Mouse (Mus musculus): ENCODE measurements around the gene Fads2. TPM values are rescaled to one million over a fixed set of nuclear protein-coding genes. Genes with fewer than 3 reads are reported as not detected.

The Fads2 gene
- polyA plus RNA-seq, 1 experiment from 2014 or later: 229 TPM

DNA sequence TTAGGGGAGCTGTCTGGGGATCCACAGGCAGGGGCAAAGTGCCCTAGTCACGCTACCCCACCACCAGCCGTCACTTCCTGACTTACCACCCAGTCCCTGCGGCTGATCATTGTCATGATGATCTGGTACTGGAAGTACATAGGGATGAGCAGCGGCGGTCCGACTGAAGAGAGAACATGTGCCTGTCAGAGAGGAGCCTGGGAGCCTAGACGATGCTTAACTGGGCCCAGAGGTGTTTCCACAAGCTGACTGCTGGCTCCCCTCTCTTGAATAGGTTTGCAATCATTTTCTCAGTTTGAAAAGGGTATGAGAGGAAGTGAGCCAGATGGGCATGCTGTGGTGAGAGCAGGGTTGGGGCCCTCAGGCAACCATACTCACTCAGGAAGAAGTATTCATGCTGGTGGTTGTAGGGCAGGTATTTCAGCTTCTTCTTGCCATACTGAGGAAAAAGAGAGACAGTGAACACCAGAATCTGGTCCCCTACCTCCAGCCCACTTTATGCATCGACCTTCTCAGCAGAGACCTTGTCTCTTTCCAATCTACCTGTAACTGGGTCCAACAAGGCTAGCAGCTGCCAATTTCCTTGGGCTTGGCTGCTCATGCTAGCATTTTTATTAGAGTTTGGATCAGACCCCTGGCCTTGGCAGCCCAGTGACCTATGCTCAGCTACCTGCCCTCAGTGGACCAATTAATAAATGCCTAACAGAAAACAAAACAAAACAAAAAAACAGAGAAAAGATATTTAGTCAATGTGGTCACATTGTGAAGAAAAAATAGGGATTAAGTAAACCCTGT is 31.2 kb downstream of the Fads2 start:
- H3K4me2 ChIP-seq: no peak overlapping the region
- no peak overlapping the region for H3K9ac ChIP-seq
- 0 out of 2 replicates have a peak, but pooled peaks cover 3% of the 10 kb centered on the region for H3K4me1 ChIP-seq (replicated peaks)
- H3K36me3 ChIP-seq: peaks cover 80% of the 10 kb centered on the region
- 0 out of 2 replicates have a peak overlapping the region, but pooled peaks have one; percentile 13 for H3K27ac ChIP-seq (replicated peaks)
- WGBS: 95% methylated on average over 8 of the region's 8 CpGs
- no peak overlapping the region for H3K4me3 ChIP-seq
- no peak for ATAC-seq (ENCODE audit: low FRiP score, low read depth)
- no peaks in the 10 kb centered on the region for H3K27me3 ChIP-seq
- no peaks in the 10 kb centered on the region for H3K9me3 ChIP-seq

DNA sequence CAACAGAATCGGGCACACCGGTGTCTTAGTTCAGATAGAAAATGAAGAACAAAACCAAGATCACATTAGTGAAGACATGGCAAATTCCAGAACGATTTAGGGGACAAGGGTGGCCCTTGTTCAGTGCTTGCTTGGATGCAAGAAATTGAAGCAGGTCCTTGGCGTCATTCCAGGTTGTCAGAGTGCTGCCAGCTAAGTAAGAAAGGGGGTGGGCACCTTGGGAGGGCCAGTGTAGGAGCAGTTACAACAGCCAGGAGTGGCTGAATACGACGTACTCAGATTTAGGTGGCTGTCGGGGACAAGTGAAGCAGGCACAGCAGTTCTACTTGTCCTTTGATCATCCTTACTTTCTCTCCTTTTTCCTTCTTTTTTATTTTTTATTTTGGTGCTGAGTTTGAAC is 33.8 kb downstream of the Fads2 start:
- no peak for ATAC-seq (ENCODE audit: low FRiP score, low read depth)
- 0 out of 2 replicates have a peak, but pooled peaks cover 3% of the 10 kb centered on the region for H3K4me1 ChIP-seq (replicated peaks)
- H3K36me3 ChIP-seq: peaks cover 73% of the 10 kb centered on the region

DNA sequence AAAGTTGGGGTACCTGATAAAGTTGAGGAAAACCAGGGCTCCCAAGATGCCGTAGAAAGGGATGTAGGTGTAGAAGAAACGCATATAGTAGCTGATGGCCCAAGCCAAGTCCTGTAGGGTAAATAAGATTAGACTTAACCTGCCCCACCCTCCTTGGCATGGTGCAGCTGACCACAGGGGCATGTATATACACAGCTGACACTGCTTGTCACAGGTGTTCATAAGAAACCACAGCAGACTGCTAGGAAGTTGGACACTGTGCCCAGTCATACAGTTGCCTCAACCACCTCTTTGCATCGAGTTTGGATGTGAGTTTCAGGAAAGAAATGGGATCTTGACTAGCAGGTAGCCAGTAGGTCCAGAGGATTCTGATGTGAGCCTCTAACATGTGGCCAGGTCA is 35.0 kb downstream of the Fads2 start:
- H3K4me3 ChIP-seq: no peak overlapping the region
- no peak overlapping the region for H3K9ac ChIP-seq
- peaks cover 80% of the 10 kb centered on the region for H3K36me3 ChIP-seq
- H3K9me3 ChIP-seq: no peaks in the 10 kb centered on the region
- H3K27me3 ChIP-seq: no peaks in the 10 kb centered on the region
- H3K4me1 ChIP-seq (replicated peaks): 0 out of 2 replicates have a peak, but pooled peaks cover under 1% of the 10 kb centered on the region
- no peak for ATAC-seq (ENCODE audit: low FRiP score, low read depth)
- no peak overlapping the region for H3K27ac ChIP-seq (replicated peaks)
- no peak overlapping the region for H3K4me2 ChIP-seq
- 91% methylated on average over 3 of the region's 3 CpGs for WGBS

More for the DNA sequence above, 33.8 kb downstream of the Fads2 start:
- 65% methylated on average over 7 of the region's 7 CpGs for WGBS
- Histone ChIP-seq H3K9ac (no peak overlapping the region), H3K27ac (replicated peaks) (no peak overlapping the region), H3K27me3 (no peaks in the 10 kb centered on the region), H3K9me3 (no peaks in the 10 kb centered on the region), H3K4me2 (no peak overlapping the region), H3K4me3 (no peak overlapping the region)

DNA sequence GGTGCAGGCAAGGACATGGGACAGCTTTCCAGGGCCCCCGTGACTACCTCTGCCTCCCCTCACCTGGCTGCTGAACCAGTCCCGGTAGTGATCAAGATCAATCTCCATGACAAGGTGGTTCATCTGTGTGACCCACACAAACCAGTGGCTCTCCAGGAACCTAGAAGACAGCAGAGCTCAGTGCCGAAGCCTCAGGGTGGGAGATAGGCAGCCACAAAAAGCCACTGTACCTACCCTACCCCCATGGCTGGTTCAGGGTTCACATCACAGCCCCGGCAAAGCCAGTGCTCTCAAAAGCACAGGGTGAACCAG is 35.4 kb downstream of the Fads2 start:
- H3K4me1 ChIP-seq (replicated peaks): peaks cover 4% of the 10 kb centered on the region; the same call in 1 of the 2 replicates
- no peak overlapping the region for H3K4me2 ChIP-seq
- no peak overlapping the region for H3K9ac ChIP-seq
- no peak overlapping the region for H3K4me3 ChIP-seq
- no peaks in the 10 kb centered on the region for H3K27me3 ChIP-seq
- 94% methylated on average over 4 of the region's 4 CpGs for WGBS
- H3K9me3 ChIP-seq: no peaks in the 10 kb centered on the region
- H3K27ac ChIP-seq (replicated peaks): no peak overlapping the region
- peaks cover 76% of the 10 kb centered on the region for H3K36me3 ChIP-seq
- no peak for ATAC-seq (ENCODE audit: low FRiP score, low read depth)

DNA sequence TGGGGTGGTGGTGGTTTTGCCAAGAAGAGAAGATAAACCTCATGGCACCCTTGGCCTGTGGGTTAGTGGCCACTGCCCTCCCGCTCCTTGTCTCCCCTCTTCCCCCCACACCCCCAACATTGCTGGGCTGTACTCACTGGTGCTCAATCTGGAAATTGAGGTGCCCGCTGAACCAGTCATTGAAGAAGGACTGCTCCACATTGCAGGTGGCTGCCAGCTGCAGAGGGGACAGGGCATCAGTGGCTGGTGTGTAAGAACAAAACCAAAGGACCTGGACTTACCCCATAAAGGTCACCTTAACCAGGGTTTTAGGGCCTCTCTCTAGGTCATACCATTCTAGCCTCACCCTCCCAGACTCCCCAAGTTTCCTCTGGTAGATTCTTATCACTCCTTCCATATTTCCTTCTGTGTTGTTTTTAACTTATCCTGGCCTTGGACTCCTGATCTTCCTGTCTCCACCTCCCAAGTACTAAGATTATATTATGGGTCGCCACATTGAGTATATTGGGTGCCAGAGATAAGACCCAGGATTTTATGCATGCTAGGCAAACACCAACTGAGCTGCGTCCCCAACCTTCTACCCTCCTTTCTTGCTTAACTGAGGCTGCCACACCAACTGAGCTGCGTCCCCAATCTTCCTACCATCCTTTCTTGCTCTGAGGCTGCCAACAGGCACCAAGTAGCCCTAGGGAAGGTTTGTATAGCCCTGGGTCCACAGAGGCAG is 35.9 kb downstream of the Fads2 start:
- no peak overlapping the region for H3K27ac ChIP-seq (replicated peaks)

DNA sequence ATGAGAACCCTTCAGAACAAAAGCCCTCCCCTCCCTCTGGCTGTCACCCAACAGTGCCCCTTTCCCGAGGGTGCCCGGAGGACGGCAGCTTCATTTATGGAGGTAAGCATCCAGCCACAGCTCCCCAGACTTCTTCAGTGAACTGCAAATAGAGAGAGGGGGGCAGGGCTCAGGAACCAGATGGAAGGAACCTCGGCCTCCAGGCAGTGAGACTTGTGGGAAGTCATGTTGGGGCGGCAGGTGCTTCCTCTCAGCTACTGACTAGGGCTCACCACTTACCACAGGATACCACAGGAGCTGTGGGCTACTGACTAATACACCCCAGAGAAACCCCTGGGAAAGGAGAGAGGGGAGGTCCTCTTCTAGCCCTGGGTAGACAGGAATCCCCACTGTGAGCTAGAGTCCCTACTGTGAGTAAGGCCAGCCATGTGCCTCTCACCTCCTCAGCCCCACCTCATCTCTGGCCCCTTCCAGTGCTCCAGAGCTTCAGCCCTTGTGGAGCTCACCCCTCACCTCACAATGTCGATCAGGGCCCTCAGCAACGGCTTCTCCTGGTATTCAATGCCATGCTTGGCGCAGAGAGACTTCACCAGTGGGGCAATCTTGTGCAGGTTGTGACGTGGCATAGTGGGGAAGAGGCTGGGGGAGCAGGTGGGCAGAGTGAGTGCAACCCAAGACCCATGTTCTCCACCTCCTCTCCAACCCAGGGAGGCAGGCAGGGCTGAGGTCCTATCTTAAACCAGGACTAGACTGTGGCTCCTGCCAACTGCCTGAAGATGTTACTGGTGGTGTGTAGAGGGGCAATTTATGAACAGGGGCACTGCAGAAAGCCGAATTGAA is 37.2 kb downstream of the Fads2 start:
- ATAC-seq (ENCODE audit: low FRiP score, low read depth): no peak
- H3K36me3 ChIP-seq: peaks cover 62% of the 10 kb centered on the region
- no peak overlapping the region for H3K27ac ChIP-seq (replicated peaks)
- no peaks in the 10 kb centered on the region for H3K9me3 ChIP-seq
- H3K4me3 ChIP-seq: no peak overlapping the region
- H3K4me1 ChIP-seq (replicated peaks): peaks cover 10% of the 10 kb centered on the region
- no peaks in the 10 kb centered on the region for H3K27me3 ChIP-seq
- H3K4me2 ChIP-seq: no peak overlapping the region
- H3K9ac ChIP-seq: no peak overlapping the region
- 72% methylated on average over 10 of the region's 10 CpGs for WGBS

More for the DNA sequence above, 35.9 kb downstream of the Fads2 start:
- WGBS: 91% methylated on average over 5 of the region's 5 CpGs
- Histone ChIP-seq H3K9ac (no peak overlapping the region), H3K4me3 (no peak overlapping the region), H3K27me3 (no peaks in the 10 kb centered on the region), H3K4me1 (replicated peaks) (peaks cover 10% of the 10 kb centered on the region), H3K4me2 (no peak overlapping the region), H3K36me3 (peaks cover 75% of the 10 kb centered on the region), H3K9me3 (no peaks in the 10 kb centered on the region)
- ATAC-seq (ENCODE audit: low FRiP score, low read depth): no peak

DNA sequence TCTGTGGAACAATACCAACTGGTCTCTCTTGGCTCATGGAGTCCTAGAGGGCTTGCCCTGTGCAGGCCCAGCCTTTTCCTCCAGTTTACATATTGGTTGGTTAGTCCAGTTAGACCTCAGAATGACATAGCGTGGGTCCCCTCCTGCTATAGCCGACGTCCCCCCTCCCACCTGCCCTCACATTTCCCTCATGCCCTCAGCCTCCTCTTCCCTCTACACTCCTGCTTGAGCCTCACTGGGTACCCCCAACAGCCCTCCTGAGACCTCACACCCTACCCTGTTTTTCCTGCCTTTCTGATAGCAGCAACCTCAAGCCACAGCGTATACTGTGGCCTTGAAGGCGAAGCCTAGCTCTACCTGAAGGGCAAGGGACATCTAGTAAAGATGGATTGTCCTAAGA is 38.7 kb downstream of the Fads2 start:
- no peak overlapping the region for H3K4me3 ChIP-seq
- H3K4me1 ChIP-seq (replicated peaks): peaks cover 10% of the 10 kb centered on the region
- H3K36me3 ChIP-seq: peaks cover 63% of the 10 kb centered on the region
- no peak overlapping the region for H3K4me2 ChIP-seq
- no peaks in the 10 kb centered on the region for H3K9me3 ChIP-seq
- WGBS: 96% methylated on average over 5 of the region's 5 CpGs
- no peak overlapping the region for H3K9ac ChIP-seq
- no peak for ATAC-seq (ENCODE audit: low FRiP score, low read depth)
- H3K27me3 ChIP-seq: no peaks in the 10 kb centered on the region
- H3K27ac ChIP-seq (replicated peaks): no peak overlapping the region

DNA sequence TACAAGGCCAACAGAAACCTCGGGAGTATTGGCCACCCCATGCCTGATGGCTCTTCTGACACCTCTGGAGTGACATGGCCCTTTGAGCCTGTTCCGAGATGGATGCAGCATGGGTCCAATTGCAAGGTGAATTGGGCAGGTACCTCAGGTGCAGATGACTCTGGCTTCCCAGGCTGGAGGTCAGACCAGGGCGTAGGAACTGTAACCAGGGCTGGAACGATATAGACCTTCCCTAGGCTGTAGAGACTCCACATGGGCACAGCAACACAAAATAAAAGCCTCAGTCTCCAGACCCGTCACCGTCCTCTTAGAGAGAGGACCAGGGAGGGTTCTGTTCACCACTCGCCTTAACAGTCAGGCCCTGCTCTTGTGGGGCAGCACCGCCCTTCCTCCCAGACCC is 39.3 kb downstream of the Fads2 start:
- Histone ChIP-seq H3K27ac (replicated peaks) (no peak overlapping the region), H3K27me3 (no peaks in the 10 kb centered on the region), H3K4me1 (replicated peaks) (peaks cover 10% of the 10 kb centered on the region), H3K4me2 (no peak overlapping the region), H3K4me3 (no peak overlapping the region), H3K9me3 (no peaks in the 10 kb centered on the region), H3K36me3 (peaks cover 60% of the 10 kb centered on the region), H3K9ac (no peak overlapping the region)
- no peak for ATAC-seq (ENCODE audit: low FRiP score, low read depth)
- 92% methylated on average over 8 of the region's 8 CpGs for WGBS

DNA sequence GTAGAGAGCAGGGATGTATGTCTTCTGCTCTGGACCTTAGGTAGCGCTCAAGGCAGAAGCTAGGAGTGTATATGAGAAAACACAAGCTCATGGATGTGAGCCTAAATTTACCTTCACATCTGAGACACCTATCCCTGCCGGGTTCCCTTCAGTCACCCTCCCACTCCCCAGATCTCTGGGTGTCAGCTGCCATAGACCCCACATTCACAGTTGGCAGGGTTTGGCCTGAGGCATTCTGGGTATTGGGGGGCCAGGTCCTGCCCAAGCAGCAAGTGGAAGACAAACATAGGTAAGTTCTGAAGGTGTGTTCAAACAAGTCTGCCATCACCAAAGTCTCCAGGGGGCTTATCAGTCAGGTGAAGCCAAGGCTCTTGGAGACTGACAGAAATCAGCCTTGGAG is 39.9 kb downstream of the Fads2 start:
- Histone ChIP-seq H3K4me2 (no peak overlapping the region), H3K27me3 (no peaks in the 10 kb centered on the region), H3K27ac (replicated peaks) (no peak overlapping the region; the same call in 1 of the 2 replicates), H3K36me3 (peaks cover 56% of the 10 kb centered on the region), H3K4me3 (no peak overlapping the region), H3K4me1 (replicated peaks) (peaks cover 10% of the 10 kb centered on the region), H3K9me3 (no peaks in the 10 kb centered on the region), H3K9ac (no peak overlapping the region)
- 96% methylated on average over 2 of the region's 2 CpGs for WGBS
- ATAC-seq (ENCODE audit: low FRiP score, low read depth): no peak

DNA sequence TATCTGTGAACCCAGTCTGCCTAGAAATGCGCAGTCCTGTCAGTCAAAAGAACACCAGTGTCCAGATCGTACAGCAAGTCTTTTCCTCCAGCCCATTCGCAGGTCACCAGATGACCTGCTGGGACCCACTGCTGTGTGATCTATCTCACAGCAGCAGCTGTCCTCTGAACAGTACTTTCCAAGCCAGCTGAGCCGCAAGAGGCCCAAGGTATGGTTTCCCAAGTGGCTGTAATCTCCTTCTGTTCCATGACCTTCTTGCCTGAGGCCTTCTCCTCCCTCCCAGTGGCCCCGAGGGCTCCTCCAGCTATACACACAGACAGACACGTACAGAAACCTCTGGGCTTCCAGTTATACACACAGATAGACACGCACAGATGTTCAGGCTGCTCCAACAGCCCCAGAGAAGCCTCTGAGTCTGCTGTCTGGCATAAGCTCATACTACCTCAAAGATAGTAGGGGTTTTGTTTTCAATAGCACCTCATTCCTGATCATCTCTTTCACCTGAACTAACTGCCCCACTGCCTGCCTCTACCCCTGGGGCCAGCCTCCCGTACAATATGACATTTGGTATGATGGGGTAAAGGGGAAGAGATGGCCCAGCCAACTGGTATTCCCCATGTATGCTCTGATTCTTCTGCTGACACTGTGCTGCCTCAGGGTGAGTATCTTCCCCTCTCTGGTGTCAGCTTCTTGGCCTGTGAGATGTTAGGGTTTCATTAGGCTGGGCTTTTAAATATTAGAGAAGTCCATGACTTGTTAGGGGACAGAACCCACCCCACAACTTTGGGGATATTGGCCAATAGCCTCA is 40.6 kb downstream of the Fads2 start:
- 40% methylated on average over 8 of the region's 8 CpGs for WGBS
- peaks cover 10% of the 10 kb centered on the region for H3K4me1 ChIP-seq (replicated peaks)
- peaks cover 55% of the 10 kb centered on the region for H3K36me3 ChIP-seq
- no peaks in the 10 kb centered on the region for H3K27me3 ChIP-seq
- H3K9ac ChIP-seq: no peak overlapping the region
- peak overlapping the region; percentile 68 for H3K27ac ChIP-seq (replicated peaks)
- H3K9me3 ChIP-seq: no peaks in the 10 kb centered on the region
- H3K4me3 ChIP-seq: no peak overlapping the region
- no peak for ATAC-seq (ENCODE audit: low FRiP score, low read depth)
- no peak overlapping the region for H3K4me2 ChIP-seq

DNA sequence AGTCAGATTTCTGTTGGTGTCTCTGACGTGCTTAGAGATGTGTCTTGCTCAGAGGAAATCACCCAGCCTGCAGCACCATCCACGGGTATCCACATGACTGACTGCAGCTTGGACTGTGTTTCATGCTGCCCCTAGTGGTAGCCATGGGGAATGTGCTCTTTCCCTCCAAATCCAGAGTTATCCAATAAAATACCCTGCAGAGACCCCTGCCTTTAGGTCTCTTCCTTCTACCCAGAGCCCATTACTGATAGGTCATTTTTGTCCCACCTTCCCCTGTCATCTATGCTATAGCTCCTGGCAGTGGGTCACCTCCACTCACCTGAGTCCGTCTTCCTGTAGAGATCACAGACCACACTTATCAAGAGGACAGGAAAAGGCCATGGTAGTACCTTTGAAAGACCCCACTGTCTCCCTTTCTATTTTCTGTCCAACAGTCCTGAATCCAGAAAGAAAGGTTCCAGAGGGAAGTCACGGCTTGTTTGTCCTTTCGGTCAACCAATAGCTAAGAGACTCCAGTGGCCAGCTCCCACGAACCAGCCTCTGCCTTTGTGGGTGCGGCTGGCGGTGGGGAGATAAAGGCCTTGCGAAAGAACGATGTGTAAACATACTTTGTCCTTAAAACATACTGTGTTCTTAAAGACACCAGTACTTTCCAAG is 41.5 kb downstream of the Fads2 start:
- Histone ChIP-seq H3K4me3 (no peak overlapping the region), H3K4me1 (replicated peaks) (peaks cover 10% of the 10 kb centered on the region), H3K36me3 (peaks cover 48% of the 10 kb centered on the region), H3K4me2 (no peak overlapping the region), H3K27me3 (no peaks in the 10 kb centered on the region), H3K9me3 (no peaks in the 10 kb centered on the region), H3K9ac (no peak overlapping the region), H3K27ac (replicated peaks) (peak overlapping the region; percentile 42)
- 60% methylated on average over 10 of the region's 10 CpGs for WGBS
- ATAC-seq (ENCODE audit: low FRiP score, low read depth): peak; percentile 62
